Mouse (Mus musculus) urinary bladder, postnatal 36 days (tissue): ENCODE results near the gene Ptrh2.
A peak's percentile ranks its signal among the peaks of the same experiment; 100 is the strongest.

Experiments
- DNase-seq, 2 experiments: peaks; one replicate each; pipeline ENCODE4 v3.0.0; 2022; ENCODE audit warnings: low spot score in 2 of 2, mixed read lengths in 1 of 2

Ptrh2 gene

GRCm38 (mm10) chr11:86683395-86684125, at the start of gene Ptrh2, which contains the start of gene Vmp1:
TSS of gene Ptrh2 (plus strand) at chr11:86683985.
TSS of gene Vmp1 (minus strand) at chr11:86683836.
- DNase-seq: peak; percentile 88 to 92

GRCm38 (mm10) chr11:86634396-86634795, 49.4 kb upstream of the Ptrh2 start:
- no peak for DNase-seq

GRCm38 (mm10) chr11:86637697-86638096, 46.1 kb upstream of the Ptrh2 start:
- DNase-seq: no peak

DNA sequence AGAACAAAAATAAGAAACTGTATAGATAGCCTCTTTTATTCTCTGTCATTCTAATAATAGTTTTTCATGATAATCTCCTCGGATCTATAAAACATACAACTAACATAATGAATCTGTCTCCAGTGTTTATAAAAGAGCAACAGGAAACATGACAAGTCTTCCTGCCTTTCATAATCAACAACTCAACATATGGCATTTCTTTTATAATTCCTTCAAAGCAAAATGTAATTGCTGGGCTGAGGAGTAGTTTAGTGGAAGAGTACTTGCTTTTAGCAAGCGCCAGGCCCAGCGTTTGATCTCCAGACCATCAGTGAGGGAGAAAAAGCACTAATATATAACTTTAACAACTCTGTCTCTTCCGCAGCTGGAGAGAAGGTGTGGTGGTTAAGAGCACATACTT, 42.1 kb upstream of the Ptrh2 start:
- DNase-seq: no peak

DNA sequence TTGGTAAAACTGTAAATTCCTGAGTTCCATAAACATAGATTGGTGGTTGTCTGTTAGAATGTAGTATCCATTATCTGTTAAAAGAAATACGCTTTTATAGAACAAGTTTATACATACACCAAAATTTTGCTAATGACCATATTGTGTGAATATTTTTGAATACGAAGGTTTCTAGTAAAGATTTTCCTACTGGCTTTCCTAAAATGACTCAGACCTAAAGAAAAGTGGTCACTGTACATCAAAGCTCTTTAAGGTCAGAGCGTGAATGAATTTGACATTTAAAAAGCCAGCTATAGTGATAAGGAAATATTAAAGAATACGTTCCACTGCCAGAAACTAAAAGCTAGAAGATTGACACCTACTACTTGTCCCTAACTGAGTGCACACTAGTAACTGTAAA, 39.2 kb upstream of the Ptrh2 start:
- DNase-seq: no peak

- DNase-seq: no peak
Observed at GRCm38 (mm10) chr11:86646136-86646834, 37.5 kb upstream of the Ptrh2 start.

GRCm38 (mm10) chr11:86646885-86647459, 36.8 kb upstream of the Ptrh2 start:
- DNase-seq: no peak

- no peak for DNase-seq
Observed at GRCm38 (mm10) chr11:86647706-86648447, 35.9 kb upstream of the Ptrh2 start.

DNA sequence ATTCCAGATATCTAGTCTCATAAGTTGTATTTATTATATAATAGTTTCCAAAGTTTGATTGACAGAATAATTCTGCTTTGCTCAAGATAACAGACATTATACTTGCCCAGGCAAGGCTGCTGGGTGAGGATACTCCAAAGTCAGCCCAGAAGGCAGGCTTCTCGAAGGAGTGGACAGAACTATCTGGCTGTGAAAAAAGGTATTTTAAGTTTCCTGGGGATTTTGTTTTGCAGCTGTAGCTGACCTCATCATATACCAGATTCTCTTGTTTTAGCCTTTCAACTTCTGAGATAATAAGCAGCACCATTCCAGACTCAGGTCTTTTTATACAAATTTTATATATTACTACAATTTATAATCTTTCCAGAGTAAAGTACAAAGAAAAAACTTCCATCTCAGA, 34.2 kb upstream of the Ptrh2 start:
- DNase-seq: no peak

- DNase-seq: no peak
Observed at GRCm38 (mm10) chr11:86650676-86651075, 33.1 kb upstream of the Ptrh2 start.

GRCm38 (mm10) chr11:86652578-86652979, 31.2 kb upstream of the Ptrh2 start:
- DNase-seq: no peak

DNA sequence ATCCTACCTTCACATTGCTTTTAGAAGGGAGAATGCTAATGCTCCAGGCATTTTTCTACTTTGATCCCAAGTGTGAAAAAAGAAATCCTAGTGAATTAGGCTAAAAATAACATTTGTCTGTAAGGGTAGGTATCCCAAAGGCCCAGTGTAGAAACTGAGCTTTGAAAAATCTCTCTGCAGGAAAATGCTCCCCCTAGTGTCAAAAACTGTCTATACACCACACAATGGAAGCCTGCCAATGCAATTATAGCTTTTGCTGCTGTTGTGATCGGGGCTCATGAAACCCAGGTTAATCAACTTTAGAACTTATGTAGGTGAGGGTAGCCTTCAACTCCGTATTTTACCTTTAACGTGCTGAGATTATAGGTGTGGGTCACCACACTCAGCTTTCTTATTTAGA, 30.3 kb upstream of the Ptrh2 start:
- DNase-seq: peak; percentile 50 to 59

GRCm38 (mm10) chr11:86654096-86654495, 29.7 kb upstream of the Ptrh2 start:
- DNase-seq: no peak

- no peak for DNase-seq
Observed at GRCm38 (mm10) chr11:86655671-86656070, 28.1 kb upstream of the Ptrh2 start.

DNA sequence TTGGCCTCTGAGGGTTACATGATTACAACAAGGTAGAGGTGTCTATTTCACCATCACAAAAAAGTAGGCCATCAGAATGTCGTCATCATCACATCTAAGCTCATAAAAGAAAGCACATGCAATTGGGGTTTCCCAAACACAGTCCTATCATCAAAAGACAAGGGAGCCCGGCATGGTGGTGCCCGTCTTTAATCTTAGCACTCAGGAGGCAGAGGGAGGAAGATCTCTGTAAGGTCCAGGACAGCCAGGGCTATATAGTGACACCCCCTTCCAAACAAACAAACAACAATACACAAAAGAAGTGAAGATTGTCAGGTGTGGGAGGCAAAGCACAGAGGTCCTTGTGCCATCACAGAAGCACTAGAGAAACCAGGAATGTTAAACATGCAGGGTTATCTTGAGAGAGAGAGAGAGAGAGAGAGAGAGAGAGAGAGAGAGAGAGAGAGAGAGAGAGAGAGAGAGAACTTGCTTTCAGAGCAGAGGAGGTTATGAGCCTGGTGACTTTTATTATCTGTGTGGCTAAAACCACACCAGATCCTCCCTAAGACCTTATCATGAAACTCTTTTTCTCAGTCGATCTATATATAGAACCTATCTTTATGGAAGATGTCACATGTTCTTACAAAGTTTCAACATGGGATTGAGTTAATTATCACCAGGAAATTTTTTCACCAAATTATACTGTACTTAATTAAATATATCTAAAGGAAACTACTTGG, 26.8 kb upstream of the Ptrh2 start:
- DNase-seq: no peak

GRCm38 (mm10) chr11:86657863-86658262, 25.9 kb upstream of the Ptrh2 start:
- DNase-seq: no peak

DNA sequence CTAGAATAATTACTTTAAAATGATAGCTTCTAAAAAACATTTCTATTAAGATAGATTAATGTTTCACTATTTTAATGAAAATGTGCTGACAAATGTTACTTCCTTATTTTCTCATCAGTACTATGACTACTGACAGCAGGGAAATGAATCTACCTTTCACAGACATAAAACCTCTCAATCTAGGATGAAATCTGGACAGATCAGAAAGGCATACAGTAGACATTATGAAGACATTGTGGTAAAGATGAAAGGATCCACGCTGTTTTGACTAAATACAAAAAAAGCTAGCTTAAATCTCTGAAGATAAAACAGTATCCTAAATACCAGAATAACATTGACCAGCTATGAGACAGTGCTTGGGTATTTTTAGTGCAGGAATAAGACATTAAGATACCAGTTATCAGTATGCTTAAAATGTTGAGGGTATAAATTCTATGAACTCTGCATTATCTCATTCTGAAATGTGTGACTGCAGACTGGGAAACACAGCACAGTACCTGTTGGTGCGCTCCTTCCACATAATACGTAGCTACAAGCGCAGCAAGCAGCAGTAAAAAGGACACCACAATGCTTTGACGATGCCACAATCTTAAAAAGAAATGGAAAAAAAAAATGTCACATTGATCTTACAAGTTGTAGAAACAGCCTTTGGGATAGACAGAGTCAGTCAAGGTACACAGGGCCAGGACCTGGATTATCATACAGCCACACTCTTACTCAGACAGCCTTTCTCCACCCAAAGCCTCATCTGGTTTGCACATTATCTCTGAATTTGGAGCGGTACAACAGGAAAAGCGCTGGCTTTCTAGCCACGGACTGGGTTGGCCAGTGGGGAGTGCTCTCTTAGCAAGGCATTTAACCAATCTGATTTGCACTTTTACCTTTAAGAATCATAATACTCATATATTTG, 20.5 kb upstream of the Ptrh2 start:
- DNase-seq: no peak

DNA sequence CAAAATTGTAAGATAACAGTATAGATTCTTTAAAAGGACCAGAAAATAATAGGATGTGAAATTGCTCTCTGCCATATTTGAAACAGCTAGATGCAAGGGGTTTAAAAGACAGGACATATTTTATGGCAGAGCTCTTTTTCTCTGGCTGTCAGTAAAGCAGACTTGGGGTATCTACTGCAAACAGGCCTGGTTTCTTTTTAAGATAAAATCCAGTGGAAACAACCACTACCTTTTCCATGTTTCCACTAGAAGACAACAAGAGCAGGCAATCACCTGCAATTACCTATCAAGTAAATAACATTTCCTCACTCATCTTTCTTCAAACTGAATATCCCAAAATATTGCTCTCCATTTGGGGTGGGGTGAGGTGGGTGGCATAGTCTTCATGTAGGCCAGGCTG, 19.8 kb upstream of the Ptrh2 start:
- DNase-seq: no peak

GRCm38 (mm10) chr11:86664406-86664805, 19.4 kb upstream of the Ptrh2 start:
- DNase-seq: no peak

DNA sequence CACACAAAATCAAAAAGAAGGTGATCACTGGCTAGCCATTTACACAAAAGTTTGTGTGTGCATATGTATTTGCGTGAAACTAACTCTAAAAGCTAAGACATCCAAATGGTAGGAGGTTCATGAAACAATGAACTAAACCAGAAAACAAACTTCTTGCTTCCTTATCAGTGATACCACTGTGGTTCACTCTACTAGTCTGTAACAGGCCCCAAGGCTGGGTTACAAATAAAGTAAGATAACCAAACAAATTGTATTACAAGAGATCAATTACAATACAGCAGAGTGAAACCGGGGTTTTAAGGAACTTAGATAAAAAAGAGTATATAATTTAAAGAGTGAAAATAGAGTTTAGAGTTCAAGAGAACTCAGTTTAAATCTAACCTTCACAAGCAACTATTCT, 16.2 kb upstream of the Ptrh2 start:
- no peak for DNase-seq

DNA sequence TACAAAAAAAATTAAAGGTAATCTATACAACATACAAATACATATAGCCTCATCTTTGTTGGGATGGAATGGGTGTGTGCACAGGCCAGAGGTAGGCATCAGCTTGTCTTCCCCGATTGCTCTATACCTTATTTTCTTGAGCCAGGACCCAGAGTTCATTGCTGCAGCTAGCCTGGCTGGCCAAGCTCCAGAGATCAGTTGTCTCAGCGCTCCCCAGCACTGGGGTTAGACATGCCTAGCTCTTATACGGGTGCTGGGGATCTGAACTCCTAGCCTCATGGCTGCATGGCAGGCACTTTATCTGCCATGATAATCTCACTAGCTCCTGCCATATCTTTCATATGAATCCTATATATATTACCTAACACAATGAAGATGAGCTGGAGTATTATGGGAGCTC, 15.6 kb upstream of the Ptrh2 start:
- DNase-seq: no peak
